Mouse (Mus musculus): ENCODE data around the gene Prkce.
A peak's percentile ranks its signal among the peaks of the same experiment; 100 is the strongest.

GRCm38 (mm10) chr17:86444578-86445419, 277.2 kb downstream of the Prkce start:
- peak; percentile 95 for TF ChIP-seq CTCF (IDR thresholded peaks at IDR 0.05; ENCODE audit: low read depth)
- TF ChIP-seq EP300 (IDR thresholded peaks at IDR 0.05; ENCODE audit: low read depth), result peak; percentile 49; the same call in 1 of the 2 replicates
